Mouse (Mus musculus): Measurements from ENCODE around the gene Sema4c.

DNA sequence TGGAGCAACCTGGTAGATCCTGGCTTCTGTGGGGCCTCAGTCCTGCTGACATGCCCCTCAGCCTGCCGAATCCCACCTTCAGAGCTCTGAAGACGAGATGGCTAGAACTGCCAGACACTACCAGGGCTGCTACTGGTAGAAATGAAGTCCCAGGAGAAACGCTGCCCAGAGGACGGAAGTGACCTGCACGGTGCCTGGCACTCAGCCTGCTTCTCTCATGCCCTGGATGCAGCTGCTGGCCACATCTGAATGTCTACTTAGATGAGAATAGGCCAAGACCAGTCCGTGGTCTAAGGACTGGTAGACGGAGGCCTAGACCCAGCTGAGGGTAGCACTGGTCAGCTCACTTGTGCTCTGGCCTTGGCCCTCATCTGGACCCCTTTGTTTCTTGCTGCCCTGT is 27.2 kb downstream of the Sema4c start:
- TF ChIP-seq TAL1 (IDR thresholded peaks at IDR 0.05; ENCODE audit: low read length) (no peak), GATA1 (IDR thresholded peaks at IDR 0.05; ENCODE audit: low read length) (no peak)
